Mouse (Mus musculus) liver, embryonic 14.5 days (tissue): ENCODE data around the gene Ramp2. TPM values are rescaled to one million over a fixed set of nuclear protein-coding genes. Genes with fewer than 3 reads are reported as not detected.

ENCODE experiments used
- ATAC-seq: fragments of 200-750 bp; cut with Nextera tagmentation; 2 replicates; pipeline ENCODE4 v1.8.0; 2017; ENCODE audit warnings: moderate number of reproducible peaks, mild to moderate bottlenecking, moderate library complexity; ENCODE audit not compliant: insufficient read depth
- DNase-seq, 3 experiments: peaks; one replicate each; pipeline ENCODE4 v3.0.0-alpha.2; 2012 to 2013; ENCODE audit warnings: low read depth in 3 of 3, low spot score in 3 of 3
- H3K27ac ChIP-seq: fragments of 300-500 bp; sonication (generic); 2 replicates; pipeline ENCODE4 v1.5.1; 2014; ENCODE audit warnings: moderate library complexity, mild to moderate bottlenecking, control low read depth, inconsistent platforms
- H3K27me3 ChIP-seq: fragments of 300-500 bp; sonication (generic); 2 replicates; pipeline ENCODE4 v1.6.1; 2014; ENCODE audit warnings: mild to moderate bottlenecking, low read length, moderate library complexity; ENCODE audit not compliant: control insufficient read depth, insufficient read depth
- H3K36me3 ChIP-seq: fragments of 300-500 bp; sonication (generic); replicated peaks from 2 replicates; pipeline ENCODE4 v1.6.1; 2014; ENCODE audit warnings: low read depth; ENCODE audit not compliant: control insufficient read depth, insufficient read depth
- H3K4me1 ChIP-seq, 2 experiments: fragments of 200-500 bp in 1 of 2; fragments of 300-500 bp in 1 of 2; sonication (generic) in 1 of 2; replicated peaks; 2 replicates each; pipeline ENCODE4 v1.6.1; 2012 to 2014; ENCODE audit warnings: antibody characterized with exemption in 1 of 2, inconsistent platforms in 1 of 2, low read length in 1 of 2; ENCODE audit not compliant: control insufficient read depth in 2 of 2, insufficient read depth in 2 of 2
- H3K4me2 ChIP-seq: fragments of 300-500 bp; sonication (generic); 2 replicates; pipeline ENCODE4 v1.6.1; 2014; ENCODE audit warnings: low read depth, mild to moderate bottlenecking, control low read depth, moderate library complexity
- H3K4me3 ChIP-seq, 2 experiments: fragments of 200-500 bp in 1 of 2; fragments of 300-500 bp in 1 of 2; sonication (generic) in 1 of 2; 2 replicates each; pipeline ENCODE4 v1.5.1; 2012 to 2014; ENCODE audit warnings: low read depth in 2 of 2, low read length in 2 of 2, mild to moderate bottlenecking in 2 of 2, control low read depth in 1 of 2, inconsistent platforms in 1 of 2, moderate library complexity in 1 of 2; ENCODE audit not compliant: insufficient read depth in 1 of 2
- H3K9ac ChIP-seq: fragments of 300-500 bp; sonication (generic); replicated peaks from 2 replicates; pipeline ENCODE4 v1.6.1; 2014; ENCODE audit warnings: mild to moderate bottlenecking, control low read depth, moderate library complexity
- H3K9me3 ChIP-seq: fragments of 300-500 bp; sonication (generic); 2 replicates; pipeline ENCODE4 v1.6.1; 2016; ENCODE audit warnings: low read length, mixed read lengths; ENCODE audit not compliant: control insufficient read depth
- CTCF ChIP-seq: IDR thresholded peaks from 2 replicates; pipeline ENCODE4 v1.5.1; 2016; ENCODE audit warnings: antibody characterized with exemption, low read depth, control low read depth
- EP300 ChIP-seq: IDR thresholded peaks from 2 replicates; pipeline ENCODE4 v1.6.1; 2016; ENCODE audit warnings: antibody characterized with exemption, low read depth
- WGBS: fragments of 180-500 bp; shearing (Covaris S2); extraction: QIAGEN DNeasy Blood & Tissue Kit; methylation state at CpG from one replicate; pipeline ENCODE4 v1.1.7; 2014; ENCODE audit not compliant: insufficient replicate concordance; 5-methylcytosine and 5-hydroxymethylcytosine counted together
- polyA plus RNA-seq, 2 experiments: library from polyadenylated mRNA; depleted of rRNA in 1 of 2; stranded (reverse) in 1 of 2; unstranded in 1 of 2; fragments of >200 nt; fragmentation: Nextera tagmentation in 1 of 2; extraction: Ambion mirVana in 1 of 2; gene quantifications; 2 replicates each; pipeline versions ENCODE4 v1.2.1 to v1.2.3; 2012 to 2014

The Ramp2 gene
- polyA plus RNA-seq, 2 experiments: 15.1 to 19.0 TPM

DNA sequence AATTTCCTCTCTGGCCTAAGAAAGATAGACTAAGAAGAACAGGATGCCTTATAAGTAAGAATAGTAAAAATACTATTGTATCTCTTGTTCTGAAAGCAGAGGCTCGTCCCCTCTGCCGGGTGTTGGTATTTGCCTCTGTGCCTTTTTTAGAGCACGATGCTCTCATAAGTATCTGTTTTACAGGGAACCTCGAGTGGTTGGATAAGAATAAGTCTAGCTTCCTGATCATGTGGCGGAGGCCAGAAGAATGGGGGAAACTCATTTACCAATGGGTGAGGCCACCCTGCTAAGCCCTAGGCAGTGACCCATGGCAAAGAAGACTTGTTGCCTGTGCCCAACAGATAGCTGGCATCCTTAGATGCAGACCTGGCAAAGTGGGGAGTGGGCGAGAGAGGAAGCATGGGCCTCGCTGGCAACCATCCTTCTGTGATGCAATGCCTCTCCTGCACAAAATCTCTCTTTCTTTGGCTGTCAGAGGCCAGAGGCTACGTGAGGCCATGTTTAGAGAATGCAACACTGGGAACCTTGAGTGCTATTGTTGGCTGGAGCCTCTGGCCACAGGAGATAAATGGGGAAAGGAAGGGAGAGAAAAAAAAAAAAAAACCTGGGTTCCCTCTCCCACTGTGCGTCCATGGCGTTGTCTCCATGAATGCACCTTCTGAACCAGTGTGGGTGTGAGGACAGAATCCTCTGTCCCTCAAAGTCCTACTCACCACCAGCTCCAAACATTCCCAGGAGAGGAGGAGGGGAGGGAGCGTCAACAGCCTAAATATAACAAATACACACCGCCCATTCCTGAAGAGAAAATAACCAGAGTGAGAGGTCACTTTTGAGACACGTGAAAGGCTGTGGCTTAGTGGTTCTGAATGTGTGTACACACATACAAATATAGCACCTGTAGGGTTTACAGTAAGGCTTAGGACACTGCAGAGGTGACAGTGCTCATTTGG lies 10.3 kb downstream of the Ramp2 start:
- DNase-seq: no peak
- no peak overlapping the region; the same call in 1 of the 2 replicates for H3K9ac ChIP-seq
- no peak overlapping the region for H3K4me3 ChIP-seq
- ATAC-seq: no peak
- 71% methylated on average over 13 of the region's 13 CpGs for WGBS
- H3K4me1 ChIP-seq: peaks cover 29 to 31% of the 10 kb centered on the region in 2 experiments
- H3K4me2 ChIP-seq: no peak overlapping the region
- TF ChIP-seq CTCF: no peak
- TF ChIP-seq EP300: no peak
- H3K27me3 ChIP-seq: no peaks in the 10 kb centered on the region
- H3K9me3 ChIP-seq: no peaks in the 10 kb centered on the region
- H3K36me3 ChIP-seq: peaks cover 3% of the 10 kb centered on the region
- H3K27ac ChIP-seq: no peak overlapping the region

DNA sequence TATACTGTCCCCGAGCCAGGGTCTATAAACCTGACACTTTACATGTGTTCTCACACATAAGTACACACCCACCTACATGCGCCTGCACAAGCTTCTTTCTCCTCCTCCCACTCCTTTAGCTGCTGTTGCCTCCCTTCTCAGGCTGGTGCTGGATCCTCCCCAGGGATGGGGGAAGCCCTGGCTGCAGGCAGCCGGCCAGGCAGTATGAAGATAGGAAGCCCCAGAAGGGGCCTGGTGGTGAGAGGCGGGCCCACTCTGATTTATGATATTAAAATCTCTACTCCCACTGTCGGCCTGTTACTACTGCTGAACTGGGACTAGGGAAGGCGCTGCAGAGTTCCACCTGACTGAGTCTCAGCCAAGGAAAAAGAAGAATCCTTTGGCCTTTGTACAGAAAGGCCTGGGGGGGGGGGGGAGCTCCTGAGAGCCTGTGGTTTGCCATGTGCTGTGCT lies 13.5 kb downstream of the Ramp2 start:
- H3K4me3 ChIP-seq: peak overlapping the region; percentile 64 to 76
- H3K27ac ChIP-seq: peak overlapping the region; percentile 72
- no peaks in the 10 kb centered on the region for H3K9me3 ChIP-seq
- DNase-seq: no peak
- H3K27me3 ChIP-seq: peaks cover 26% of the 10 kb centered on the region
- WGBS: 21% methylated on average over 6 of the region's 6 CpGs
- ATAC-seq: no peak
- TF ChIP-seq CTCF (no peak), EP300 (no peak)
- peaks cover 26 to 33% of the 10 kb centered on the region in 2 experiments for H3K4me1 ChIP-seq
- H3K4me2 ChIP-seq: peak overlapping the region; percentile 97
- H3K36me3 ChIP-seq: peaks cover 3% of the 10 kb centered on the region
- H3K9ac ChIP-seq: peak overlapping the region; percentile 88

DNA sequence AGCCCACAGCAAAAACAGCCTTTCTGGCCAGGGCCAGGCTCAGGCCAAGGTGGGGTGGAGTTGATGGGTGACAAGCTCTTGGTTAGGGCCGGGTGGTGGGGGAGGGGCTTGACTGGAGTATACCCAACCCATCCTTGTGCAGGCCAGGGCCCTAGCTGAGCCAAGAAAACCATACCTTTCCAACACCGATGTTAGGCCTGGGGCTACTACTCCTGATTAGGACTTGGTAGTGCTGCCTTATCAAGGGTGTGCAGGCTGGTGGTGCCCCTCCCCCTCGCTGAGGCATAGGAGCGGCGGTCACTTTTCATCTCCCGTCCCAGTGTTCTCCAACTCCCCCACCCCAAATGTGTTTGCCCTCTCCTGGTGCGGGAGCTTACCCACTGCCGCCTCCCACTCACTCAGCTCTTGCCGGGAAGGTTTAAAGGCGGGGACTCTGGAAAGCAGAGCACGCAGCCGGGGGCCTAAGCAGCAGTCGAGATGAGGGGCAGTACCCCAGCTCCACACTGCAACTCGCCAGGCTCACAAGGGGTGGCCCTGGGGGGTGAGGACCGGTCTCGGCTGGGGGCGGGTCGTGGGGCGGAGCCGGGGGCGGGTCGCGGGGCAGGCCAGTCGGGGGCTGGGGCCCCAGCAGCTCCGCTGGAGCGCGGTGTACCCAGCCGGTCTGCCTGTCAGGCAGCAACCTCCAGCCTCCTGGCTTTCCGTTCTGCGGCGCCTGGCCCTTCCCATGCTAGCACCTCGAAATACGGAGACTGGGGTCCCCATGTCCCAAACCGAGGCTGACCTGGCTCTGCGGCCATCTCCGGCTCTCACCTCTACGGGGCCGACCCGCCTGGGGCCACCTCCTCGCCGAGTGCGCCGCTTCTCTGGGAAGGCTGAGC lies 14.4 kb downstream of the Ramp2 start, which contains the start of gene Wnk4:
Wnk4 (plus strand) TSS at position 620 of the 878 bp plus-strand sequence.
- WGBS: under 1% methylated on average over 43 of the region's 43 CpGs

DNA sequence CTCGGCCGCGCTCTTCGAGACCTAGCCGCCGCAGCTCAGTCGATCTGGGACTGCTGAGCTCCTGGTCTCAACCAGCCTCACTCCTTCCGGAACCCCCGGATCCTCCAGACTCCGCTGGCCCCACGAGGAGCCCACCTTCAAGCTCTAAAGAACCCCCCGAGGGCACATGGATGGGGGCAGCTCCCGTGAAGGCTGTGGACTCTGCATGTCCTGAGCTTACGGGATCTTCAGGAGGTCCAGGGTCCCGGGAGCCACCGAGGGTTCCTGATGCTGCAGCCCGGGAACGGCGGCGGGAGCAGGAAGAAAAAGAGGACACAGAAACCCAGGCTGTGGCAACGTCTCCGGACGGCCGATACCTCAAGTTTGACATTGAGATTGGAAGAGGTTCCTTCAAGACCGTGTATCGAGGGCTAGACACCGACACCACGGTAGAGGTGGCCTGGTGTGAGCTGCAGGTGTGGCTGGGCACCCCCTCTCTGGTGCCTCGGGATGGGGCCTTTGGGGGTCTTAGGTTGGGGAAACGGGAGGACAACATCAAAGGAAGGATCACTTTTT lies 15.1 kb downstream of the Ramp2 start:
- H3K27me3 ChIP-seq: peaks cover 40% of the 10 kb centered on the region
- TF ChIP-seq CTCF: no peak
- no peak for TF ChIP-seq EP300
- peak overlapping the region; percentile 88 for H3K9ac ChIP-seq
- no peaks in the 10 kb centered on the region for H3K9me3 ChIP-seq
- WGBS: under 1% methylated on average over 30 of the region's 30 CpGs
- DNase-seq (no peak), ATAC-seq (no peak)
- H3K4me2 ChIP-seq: peak overlapping the region; percentile 97
- peak overlapping the region; percentile 72 for H3K27ac ChIP-seq
- H3K4me3 ChIP-seq: peak overlapping the region; percentile 64 to 76
- H3K36me3 ChIP-seq: peaks cover 3% of the 10 kb centered on the region
- peaks cover 20 to 28% of the 10 kb centered on the region in 2 experiments for H3K4me1 ChIP-seq

More for the DNA sequence above, 14.4 kb downstream of the Ramp2 start, which contains the start of gene Wnk4:
- Histone ChIP-seq H3K4me3 (peak within 1 kb of the TSS; percentile 64 to 76), H3K4me1 (peaks cover 20 to 28% of the 10 kb centered on the region in 2 experiments), H3K9me3 (no peaks in the 10 kb centered on the region), H3K4me2 (peak within 1 kb of the TSS; percentile 97), H3K36me3 (peaks cover 3% of the 10 kb centered on the region), H3K27me3 (peaks cover 33% of the 10 kb centered on the region), H3K27ac (peak within 1 kb of the TSS; percentile 72), H3K9ac (peak within 1 kb of the TSS; percentile 88)
- ATAC-seq: peak; percentile 93
- peak; percentile 91 for TF ChIP-seq EP300
- TF ChIP-seq CTCF: no peak; the same call in 1 of the 2 replicates
- peak; percentile 78 to 84 (median 81) for DNase-seq
